Mouse (Mus musculus) layer of hippocampus, adult 18-20 months (tissue): ENCODE results near the gene Gm15737. TPM values are rescaled to one million over a fixed set of nuclear protein-coding genes. Genes with fewer than 3 reads are reported as not detected.

Source experiments
- total RNA-seq, 2 experiments: library from RNA; stranded (reverse); gene quantifications; 2 replicates each; pipeline ENCODE4 v1.2.3; 2021

The Gm15737 gene
- total RNA-seq, 2 experiments from 2014 or later, result not detected

Other genes with a start within 250 kb of the Gm15737 start
- gene Prickle2, start 163.2 kb upstream of the Gm15737 start, total RNA-seq, result 100 to 1,000 TPM; 196 to 215 TPM
- under 1 TPM in 1 of 2 experiments, not detected in 1; 0.20 TPM for gene A730049H05Rik, start 52.9 kb upstream of the Gm15737 start, total RNA-seq
- 1 to 10 TPM; 7.9 to 9.1 TPM for gene Adamts9, start 74.1 kb downstream of the Gm15737 start, total RNA-seq